Mouse (Mus musculus): ENCODE data around the gene Katnbl1.

GRCm38 (mm10) chr2:112393958-112394357, 14.9 kb downstream of the Katnbl1 start:
- TF ChIP-seq POLR2A (IDR thresholded peaks at IDR 0.05; ENCODE audit: low read depth, low read length) (no peak), CTCF (IDR thresholded peaks at IDR 0.05; ENCODE audit: extremely low read depth, insufficient read depth, insufficient read length, insufficient replicate concordance) (no peak)

Data from spleen, adult 2 months (tissue).